Mouse (Mus musculus) hindbrain, embryonic 10.5 days (tissue): ENCODE results near the gene Wdr46. TPM values are rescaled to one million over a fixed set of nuclear protein-coding genes. Genes with fewer than 3 reads are reported as not detected.
A peak's percentile ranks its signal among the peaks of the same experiment; 100 is the strongest.

ENCODE experiments used
- DNase-seq: peaks from one replicate; pipeline ENCODE4 v3.0.0-alpha.2; 2017; ENCODE audit warnings: low spot score
- H3K27ac ChIP-seq: fragments of 300-500 bp; sonication (generic); 2 replicates; pipeline ENCODE4 v1.5.1; 2016; ENCODE audit warnings: mild to moderate bottlenecking, moderate library complexity
- H3K27me3 ChIP-seq: fragments of 300-500 bp; sonication (generic); 2 replicates; pipeline ENCODE4 v1.6.1; 2016; ENCODE audit warnings: mild to moderate bottlenecking; ENCODE audit not compliant: poor library complexity, insufficient read depth, severe bottlenecking
- H3K36me3 ChIP-seq: fragments of 300-500 bp; sonication (generic); 2 replicates; pipeline ENCODE4 v1.6.1; 2016; ENCODE audit warnings: mild to moderate bottlenecking, moderate library complexity
- H3K4me1 ChIP-seq: fragments of 300-500 bp; sonication (generic); replicated peaks from 2 replicates; pipeline ENCODE4 v1.6.1; 2016; ENCODE audit warnings: mild to moderate bottlenecking
- H3K4me3 ChIP-seq: fragments of 300-500 bp; sonication (generic); 2 replicates; pipeline ENCODE4 v1.5.1; 2016; ENCODE audit warnings: mild to moderate bottlenecking, moderate library complexity
- H3K9me3 ChIP-seq: fragments of 300-500 bp; sonication (generic); 2 replicates; pipeline ENCODE4 v1.6.1; 2016; ENCODE audit warnings: mild to moderate bottlenecking, moderate library complexity
- WGBS: fragments of 180-500 bp; shearing (Covaris S2); methylation state at CpG from one replicate; pipeline ENCODE4 v1.1.7; 2016; 5-methylcytosine and 5-hydroxymethylcytosine counted together
- polyA plus RNA-seq: library from polyadenylated mRNA; unstranded; fragments of >200 nt; fragmentation: Nextera tagmentation; extraction: Ambion mirVana; gene quantifications from 2 replicates; pipeline ENCODE4 v1.2.1, GENCODE M21; 2016

The Wdr46 gene
- polyA plus RNA-seq, 1 experiment from 2014 or later: 47.0 TPM

GRCm38 (mm10) chr17:33915671-33916250 lies 24.7 kb upstream of the Wdr46 start, which contains the start of the genes Tapbp and Zbtb22:
Tapbp (plus strand) TSS chr17:33915899.
Zbtb22 (plus strand) TSS chr17:33915904.
- peak; percentile 98 for DNase-seq
- Histone ChIP-seq H3K36me3 (peaks cover 65% of the 10 kb centered on the region), H3K9me3 (0 out of 2 replicates have a peak, but pooled peaks cover 2% of the 10 kb centered on the region), H3K4me1 (peaks cover 70% of the 10 kb centered on the region), H3K4me3 (peak within 1 kb of the TSS; percentile 79), H3K27ac (peak within 1 kb of the TSS; percentile 96), H3K27me3 (0 out of 2 replicates have a peak, but pooled peaks cover 17% of the 10 kb centered on the region)
- under 1% methylated on average over 34 of the region's 34 CpGs for WGBS

DNA sequence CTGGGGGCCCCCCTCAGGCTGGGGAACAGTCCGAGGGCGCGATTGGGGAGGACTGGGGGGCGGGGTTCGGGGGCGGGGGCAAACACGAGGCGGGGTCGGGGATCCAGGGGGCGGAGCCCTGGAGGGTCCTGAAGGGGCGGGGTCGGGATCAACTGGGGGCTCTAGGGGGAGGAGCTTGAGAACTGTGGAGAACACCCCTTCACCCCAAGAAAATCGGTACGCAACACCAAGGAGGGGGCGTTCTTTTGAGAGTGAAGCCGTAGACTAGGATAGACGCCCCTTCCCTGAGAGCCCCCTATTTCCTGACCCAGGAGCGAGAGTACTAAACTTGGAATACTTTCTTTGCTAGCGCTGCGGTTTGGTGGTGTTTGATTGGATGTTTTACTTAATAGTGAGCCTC lies 24.2 kb upstream of the Wdr46 start:
- H3K4me1 ChIP-seq: peaks cover 74% of the 10 kb centered on the region
- no peak for DNase-seq
- H3K36me3 ChIP-seq: peaks cover 60% of the 10 kb centered on the region
- WGBS: 1% methylated on average over 20 of the region's 20 CpGs
- H3K27ac ChIP-seq: peak overlapping the region; percentile 96
- H3K9me3 ChIP-seq: 0 out of 2 replicates have a peak, but pooled peaks cover 2% of the 10 kb centered on the region
- 0 out of 2 replicates have a peak, but pooled peaks cover 17% of the 10 kb centered on the region for H3K27me3 ChIP-seq
- peak overlapping the region; percentile 79 for H3K4me3 ChIP-seq

- peaks cover 52% of the 10 kb centered on the region for H3K36me3 ChIP-seq
- 0 out of 2 replicates have a peak, but pooled peaks cover 2% of the 10 kb centered on the region for H3K9me3 ChIP-seq
- peaks cover 71% of the 10 kb centered on the region for H3K4me1 ChIP-seq
- 74% methylated on average over 31 of the region's 31 CpGs for WGBS
- H3K27me3 ChIP-seq: 0 out of 2 replicates have a peak, but pooled peaks cover 17% of the 10 kb centered on the region
- peak overlapping the region; percentile 46; the same call in 1 of the 2 replicates for H3K27ac ChIP-seq
- DNase-seq: no peak
- H3K4me3 ChIP-seq: peak overlapping the region; percentile 79
Observed at GRCm38 (mm10) chr17:33916847-33917655, 23.4 kb upstream of the Wdr46 start.

GRCm38 (mm10) chr17:33917656-33918292 lies 22.7 kb upstream of the Wdr46 start:
- Histone ChIP-seq H3K27me3 (0 out of 2 replicates have a peak, but pooled peaks cover 17% of the 10 kb centered on the region), H3K4me3 (peak overlapping the region; percentile 79), H3K36me3 (peaks cover 45% of the 10 kb centered on the region), H3K4me1 (peaks cover 70% of the 10 kb centered on the region), H3K9me3 (0 out of 2 replicates have a peak, but pooled peaks cover 2% of the 10 kb centered on the region), H3K27ac (no peak overlapping the region)
- no peak for DNase-seq
- 85% methylated on average over 18 of the region's 18 CpGs for WGBS

DNA sequence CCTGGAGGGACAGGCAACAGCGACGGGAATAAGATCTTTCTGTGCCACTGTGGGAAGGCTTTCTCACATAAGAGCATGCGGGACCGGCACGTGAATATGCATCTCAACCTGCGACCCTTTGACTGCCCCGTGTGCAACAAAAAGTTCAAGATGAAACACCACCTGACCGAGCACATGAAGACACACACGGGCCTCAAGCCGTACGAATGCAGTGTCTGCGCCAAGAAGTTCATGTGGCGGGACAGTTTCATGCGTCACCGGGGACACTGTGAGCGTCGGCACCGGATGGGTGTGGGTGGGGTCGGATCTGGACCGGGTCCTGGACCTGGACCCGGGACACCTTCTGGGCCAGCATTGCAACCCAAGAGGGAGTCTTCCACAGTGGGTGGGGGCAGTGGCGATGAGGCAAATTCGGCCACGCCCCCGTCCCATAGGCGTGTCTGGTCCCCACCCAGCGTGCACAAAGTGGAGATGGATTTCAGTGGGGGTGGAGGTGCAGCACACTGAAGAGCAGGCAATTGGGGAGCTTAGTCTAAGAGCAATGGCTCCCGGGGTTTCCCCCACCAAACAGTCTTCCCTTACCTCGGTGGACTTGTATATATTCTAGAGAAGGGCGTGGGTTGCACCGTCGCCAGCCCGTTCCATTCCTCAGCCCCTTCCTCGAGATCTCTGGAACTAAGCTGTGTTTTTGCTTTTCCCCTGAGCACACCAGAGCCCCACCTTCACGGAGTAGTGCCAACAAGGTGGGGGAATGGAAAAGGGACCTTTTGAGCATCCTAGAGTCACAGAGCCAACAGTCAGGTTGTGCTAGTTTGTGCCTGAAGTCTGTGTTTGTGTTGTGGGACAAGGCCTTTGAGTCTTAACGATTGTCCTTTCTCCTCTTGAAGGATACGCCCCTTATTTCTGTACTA lies 21.9 kb upstream of the Wdr46 start:
- Histone ChIP-seq H3K27me3 (0 out of 2 replicates have a peak, but pooled peaks cover 17% of the 10 kb centered on the region), H3K9me3 (0 out of 2 replicates have a peak, but pooled peaks cover 2% of the 10 kb centered on the region), H3K36me3 (peaks cover 37% of the 10 kb centered on the region), H3K4me3 (peak overlapping the region; percentile 61), H3K4me1 (peaks cover 66% of the 10 kb centered on the region), H3K27ac (peak overlapping the region; percentile 35; the same call in 1 of the 2 replicates)
- no peak for DNase-seq
- 59% methylated on average over 37 of the region's 37 CpGs for WGBS

GRCm38 (mm10) chr17:33919351-33920281 lies 20.8 kb upstream of the Wdr46 start:
- Histone ChIP-seq H3K27ac (peak overlapping the region; percentile 83), H3K9me3 (0 out of 2 replicates have a peak, but pooled peaks cover 2% of the 10 kb centered on the region), H3K4me1 (peaks cover 63% of the 10 kb centered on the region), H3K4me3 (peak overlapping the region; percentile 61), H3K36me3 (peaks cover 27% of the 10 kb centered on the region), H3K27me3 (0 out of 2 replicates have a peak, but pooled peaks cover 17% of the 10 kb centered on the region)
- peak; percentile 46 for DNase-seq
- under 1% methylated on average over 52 of the region's 52 CpGs for WGBS

DNA sequence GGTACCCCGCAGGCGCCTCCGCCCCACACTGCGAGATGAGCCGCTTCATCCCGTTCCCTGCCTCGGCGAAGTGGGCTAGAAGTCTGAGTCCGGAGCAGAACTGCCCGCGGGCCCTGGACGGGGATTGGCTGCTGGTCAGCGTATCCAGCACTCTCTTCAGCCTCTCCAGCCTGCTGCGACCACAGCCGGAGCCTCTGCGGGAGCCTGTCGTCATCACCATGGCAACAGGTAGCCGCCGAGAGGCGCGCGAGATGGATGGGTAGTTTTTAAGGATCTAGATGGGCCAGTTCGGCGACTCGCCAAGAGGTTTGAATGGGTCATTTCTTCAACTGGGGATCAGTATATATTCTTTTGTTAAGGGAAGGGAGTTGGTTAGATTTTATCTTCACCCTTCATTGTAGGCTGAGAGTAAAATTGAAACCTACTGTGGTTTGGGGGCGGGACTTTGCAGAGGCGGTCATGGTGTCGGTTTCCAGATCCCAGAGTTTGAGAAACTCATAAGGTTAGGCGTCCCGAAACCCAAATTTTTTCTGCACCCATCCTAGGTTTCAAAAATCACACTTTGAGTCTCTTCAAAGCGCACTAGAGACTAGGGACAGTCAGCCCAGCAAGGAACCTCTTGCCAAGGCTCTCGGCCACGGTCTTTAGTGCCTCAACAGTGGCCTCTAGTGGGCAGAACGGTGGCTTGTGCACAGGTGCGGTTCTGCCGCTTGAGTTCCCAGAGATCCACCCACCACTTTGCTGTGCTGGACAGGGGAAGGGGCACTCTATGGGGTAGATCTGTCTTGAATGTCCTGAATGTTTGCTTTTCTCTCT lies 20.0 kb upstream of the Wdr46 start:
- peak overlapping the region; percentile 83 for H3K27ac ChIP-seq
- 0 out of 2 replicates have a peak, but pooled peaks cover 17% of the 10 kb centered on the region for H3K27me3 ChIP-seq
- 0 out of 2 replicates have a peak, but pooled peaks cover 2% of the 10 kb centered on the region for H3K9me3 ChIP-seq
- under 1% methylated on average over 36 of the region's 36 CpGs for WGBS
- DNase-seq: peak; percentile 88
- peaks cover 55% of the 10 kb centered on the region for H3K4me1 ChIP-seq
- peaks cover 28% of the 10 kb centered on the region for H3K36me3 ChIP-seq
- H3K4me3 ChIP-seq: peak overlapping the region; percentile 61

DNA sequence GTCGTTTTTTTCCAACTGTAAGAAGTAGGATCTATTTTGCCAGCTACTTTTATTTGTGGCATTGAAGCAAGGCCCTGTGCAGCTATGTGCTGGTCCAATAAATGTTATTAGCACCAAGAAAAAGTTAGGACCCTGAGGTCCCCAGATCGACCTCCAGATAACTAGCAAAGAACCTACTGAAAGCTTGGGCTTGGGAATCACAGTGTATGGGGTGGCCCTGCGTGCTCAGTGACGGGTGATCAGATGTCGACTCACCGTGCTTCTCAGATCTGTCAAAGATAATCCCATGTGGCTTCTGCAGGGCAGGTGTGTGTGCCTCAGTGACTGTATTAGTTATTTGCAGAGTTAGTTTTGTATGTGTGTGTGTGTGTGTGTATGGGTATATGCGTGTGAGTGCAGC lies 19.1 kb upstream of the Wdr46 start:
- Histone ChIP-seq H3K9me3 (0 out of 2 replicates have a peak, but pooled peaks cover 2% of the 10 kb centered on the region), H3K27ac (no peak overlapping the region), H3K4me1 (peaks cover 49% of the 10 kb centered on the region), H3K36me3 (peaks cover 37% of the 10 kb centered on the region), H3K27me3 (0 out of 2 replicates have a peak, but pooled peaks cover 17% of the 10 kb centered on the region), H3K4me3 (0 out of 2 replicates have a peak overlapping the region, but pooled peaks have one; percentile 61)
- WGBS: 86% methylated on average over 7 of the region's 7 CpGs
- DNase-seq: no peak

DNA sequence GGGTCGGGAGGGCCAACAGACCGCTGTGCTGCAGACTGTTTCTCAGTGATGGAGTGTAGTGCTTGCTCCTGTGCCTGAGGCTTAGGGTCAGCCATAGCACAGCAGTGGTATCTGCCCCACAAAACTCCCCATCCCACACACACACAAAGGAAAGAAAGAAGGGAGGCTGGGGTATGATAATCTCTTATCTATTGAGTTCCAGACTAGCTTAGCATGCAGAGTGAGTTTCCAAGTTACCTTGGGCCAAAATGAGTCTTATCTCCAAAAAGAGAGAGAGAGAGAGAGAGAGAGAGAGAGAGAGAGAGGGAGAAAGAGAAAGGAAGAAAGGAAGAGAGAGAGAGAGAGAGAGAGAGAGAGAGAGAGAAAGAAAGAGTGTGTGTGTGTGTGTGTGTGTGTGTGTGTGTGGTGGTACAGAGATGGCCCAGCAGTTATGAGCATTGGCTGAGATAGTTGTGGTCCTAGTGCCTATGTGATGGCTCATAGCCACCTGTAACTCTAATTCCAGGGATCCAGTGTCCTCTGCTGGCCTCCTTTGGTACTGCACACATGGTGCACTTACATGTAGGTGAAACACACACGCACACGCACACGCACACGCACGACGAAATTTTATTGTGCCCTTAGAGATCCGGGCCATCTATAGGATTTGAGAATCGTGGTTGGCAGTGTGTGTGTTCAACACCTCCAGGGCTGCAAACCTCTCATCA lies 15.7 kb upstream of the Wdr46 start:
- no peak for DNase-seq
- Histone ChIP-seq H3K9me3 (no peaks in the 10 kb centered on the region), H3K36me3 (peaks cover 31% of the 10 kb centered on the region), H3K27ac (no peak overlapping the region), H3K27me3 (no peaks in the 10 kb centered on the region), H3K4me1 (peaks cover 35% of the 10 kb centered on the region), H3K4me3 (0 out of 2 replicates have a peak overlapping the region, but pooled peaks have one; percentile 5)
- WGBS: 78% methylated on average over 10 of the region's 10 CpGs
